Mouse (Mus musculus) midbrain, embryonic 15.5 days (tissue): ENCODE measurements around the gene Clptm1. TPM values are rescaled to one million over a fixed set of nuclear protein-coding genes. Genes with fewer than 3 reads are reported as not detected.

Experiments
- ATAC-seq: fragments of 200-750 bp; cut with Nextera tagmentation; replicated peaks from 2 replicates; pipeline ENCODE4 v1.8.0; 2017; ENCODE audit warnings: moderate TSS enrichment
- H3K27ac ChIP-seq: fragments of 300-500 bp; sonication (generic); 2 replicates; pipeline ENCODE4 v1.5.1; 2015; ENCODE audit warnings: mild to moderate bottlenecking, inconsistent platforms
- H3K27me3 ChIP-seq: fragments of 300-500 bp; sonication (generic); replicated peaks from 2 replicates; pipeline ENCODE4 v1.6.1; 2015; ENCODE audit warnings: inconsistent platforms
- H3K36me3 ChIP-seq: fragments of 300-500 bp; sonication (generic); replicated peaks from 2 replicates; pipeline ENCODE4 v1.6.1; 2015; ENCODE audit warnings: inconsistent platforms
- H3K4me1 ChIP-seq: fragments of 300-500 bp; sonication (generic); 2 replicates; pipeline ENCODE4 v1.6.1; 2015; ENCODE audit warnings: inconsistent platforms
- H3K4me2 ChIP-seq: fragments of 300-500 bp; sonication (generic); 2 replicates; pipeline ENCODE4 v1.6.1; 2015; ENCODE audit warnings: inconsistent platforms, mild to moderate bottlenecking, moderate library complexity
- H3K4me3 ChIP-seq: fragments of 300-500 bp; sonication (generic); 2 replicates; pipeline ENCODE4 v1.5.1; 2015; ENCODE audit warnings: mild to moderate bottlenecking, inconsistent platforms
- H3K9ac ChIP-seq: fragments of 300-500 bp; sonication (generic); 2 replicates; pipeline ENCODE4 v1.6.1; 2015; ENCODE audit warnings: mild to moderate bottlenecking, inconsistent platforms
- H3K9me3 ChIP-seq: fragments of 300-500 bp; sonication (generic); 2 replicates; pipeline ENCODE4 v1.6.1; 2016; ENCODE audit warnings: inconsistent platforms
- WGBS: fragments of 180-500 bp; shearing (Covaris S2); methylation state at CpG from one replicate; pipeline ENCODE4 v1.1.7; 2015; ENCODE audit warnings: mixed read lengths; 5-methylcytosine and 5-hydroxymethylcytosine counted together
- polyA plus RNA-seq: library from polyadenylated mRNA; unstranded; fragments of >200 nt; fragmentation: Nextera tagmentation; extraction: Ambion mirVana; gene quantifications from 2 replicates; pipeline ENCODE4 v1.2.1, GENCODE M21; 2015

Clptm1 gene
- polyA plus RNA-seq, 1 experiment from 2014 or later: 129 TPM

DNA sequence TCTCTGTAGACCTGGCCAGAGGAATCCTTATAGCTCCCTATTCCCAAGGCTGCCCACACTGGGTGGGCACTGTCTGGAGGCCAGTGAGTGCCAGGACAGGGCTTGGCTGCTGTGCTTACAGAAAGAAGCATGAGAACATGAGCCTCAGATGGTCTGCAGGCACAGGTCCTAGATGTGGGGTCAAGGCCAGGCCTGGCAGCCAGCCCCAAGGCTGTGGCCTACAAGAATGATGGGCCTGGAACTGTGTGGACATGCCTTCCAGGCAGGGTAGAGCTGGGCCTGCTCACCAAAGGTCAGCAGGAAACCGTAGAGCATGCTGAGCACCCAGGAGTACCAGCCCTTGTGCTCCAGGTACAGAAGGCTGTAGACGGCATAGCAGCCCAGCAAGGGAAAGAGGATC is 30.2 kb downstream of the Clptm1 start:
- H3K4me3 ChIP-seq: no peak overlapping the region
- H3K9me3 ChIP-seq: no peaks in the 10 kb centered on the region
- 95% methylated on average over 2 of the region's 2 CpGs for WGBS
- H3K9ac ChIP-seq: no peak overlapping the region
- H3K27me3 ChIP-seq: no peaks in the 10 kb centered on the region
- H3K36me3 ChIP-seq: peaks cover 68% of the 10 kb centered on the region
- H3K4me2 ChIP-seq: no peak overlapping the region
- ATAC-seq: no peak
- no peaks in the 10 kb centered on the region for H3K4me1 ChIP-seq
- no peak overlapping the region for H3K27ac ChIP-seq

DNA sequence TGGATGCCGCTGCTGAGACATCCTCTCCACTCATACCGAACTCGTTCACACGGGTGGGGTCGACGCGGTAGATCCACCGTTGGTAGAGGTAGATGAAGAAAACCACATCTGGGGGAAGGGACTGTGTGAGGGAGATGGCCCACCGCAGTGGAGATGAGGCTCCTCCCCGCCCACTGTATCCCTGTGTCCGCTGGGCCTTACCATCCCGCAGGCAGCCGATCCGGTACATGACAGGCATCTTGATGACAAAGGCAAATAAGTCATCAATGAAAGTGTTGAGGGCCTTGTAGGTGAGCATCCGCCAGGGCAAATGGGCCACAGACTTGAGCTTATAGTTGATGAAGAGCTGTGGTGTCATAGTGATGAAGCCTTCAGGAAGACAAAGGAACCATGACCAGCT is 31.0 kb downstream of the Clptm1 start:
- no peak overlapping the region for H3K4me2 ChIP-seq
- H3K4me1 ChIP-seq: peaks cover 2% of the 10 kb centered on the region; the same call in 1 of the 2 replicates
- H3K36me3 ChIP-seq: peaks cover 62% of the 10 kb centered on the region
- ATAC-seq: no peak
- WGBS: 92% methylated on average over 15 of the region's 15 CpGs
- H3K27ac ChIP-seq: no peak overlapping the region
- H3K4me3 ChIP-seq: no peak overlapping the region
- H3K9ac ChIP-seq: no peak overlapping the region
- H3K27me3 ChIP-seq: no peaks in the 10 kb centered on the region
- no peaks in the 10 kb centered on the region for H3K9me3 ChIP-seq

DNA sequence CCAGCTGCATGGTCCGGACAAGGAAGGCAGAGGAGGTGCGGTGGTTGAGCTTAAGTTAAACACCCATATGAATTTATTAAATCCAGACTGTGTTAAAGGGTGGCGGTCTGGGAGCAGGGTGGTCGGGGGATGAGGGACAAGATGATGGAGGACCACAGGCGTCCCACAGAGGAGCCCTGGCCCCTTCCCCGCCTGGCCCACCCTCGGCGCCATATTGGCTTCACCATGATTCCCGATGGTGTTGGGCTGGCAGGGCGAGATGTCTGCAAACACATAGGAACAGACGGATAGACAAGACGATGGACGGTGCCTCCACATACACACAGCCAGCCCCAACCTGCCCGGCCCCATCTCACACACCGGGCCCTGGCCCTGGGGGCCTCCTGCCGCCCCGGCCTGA is 31.6 kb downstream of the Clptm1 start:
- Histone ChIP-seq H3K36me3 (peaks cover 58% of the 10 kb centered on the region), H3K4me2 (no peak overlapping the region), H3K27me3 (no peaks in the 10 kb centered on the region), H3K4me1 (peaks cover 4% of the 10 kb centered on the region), H3K4me3 (no peak overlapping the region), H3K9ac (no peak overlapping the region), H3K27ac (no peak overlapping the region), H3K9me3 (no peaks in the 10 kb centered on the region)
- no peak for ATAC-seq
- 93% methylated on average over 17 of the region's 17 CpGs for WGBS

DNA sequence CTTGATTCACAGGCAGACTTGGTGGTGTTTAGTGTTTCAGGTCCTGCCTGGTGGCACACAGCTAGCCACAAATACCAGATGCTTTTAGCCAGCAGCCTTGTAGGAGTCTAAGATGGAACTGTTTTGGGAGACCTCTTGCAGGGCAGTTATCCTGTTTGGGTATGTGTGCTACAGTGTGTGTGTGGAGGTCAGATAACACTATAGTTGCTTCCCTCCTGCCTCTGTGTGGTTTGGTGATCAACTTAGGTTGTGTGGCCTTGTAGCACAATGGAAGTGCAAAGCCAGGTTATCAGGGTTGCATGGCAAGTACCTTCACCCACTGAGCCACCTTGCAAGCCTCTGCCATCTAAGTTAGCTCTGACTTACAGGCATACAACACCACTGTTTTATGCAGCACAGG is 32.1 kb downstream of the Clptm1 start:
- Histone ChIP-seq H3K27me3 (no peaks in the 10 kb centered on the region), H3K36me3 (peaks cover 54% of the 10 kb centered on the region), H3K4me2 (no peak overlapping the region), H3K27ac (no peak overlapping the region), H3K9me3 (no peaks in the 10 kb centered on the region), H3K9ac (no peak overlapping the region), H3K4me3 (no peak overlapping the region), H3K4me1 (peaks cover 8% of the 10 kb centered on the region)
- ATAC-seq: no peak

DNA sequence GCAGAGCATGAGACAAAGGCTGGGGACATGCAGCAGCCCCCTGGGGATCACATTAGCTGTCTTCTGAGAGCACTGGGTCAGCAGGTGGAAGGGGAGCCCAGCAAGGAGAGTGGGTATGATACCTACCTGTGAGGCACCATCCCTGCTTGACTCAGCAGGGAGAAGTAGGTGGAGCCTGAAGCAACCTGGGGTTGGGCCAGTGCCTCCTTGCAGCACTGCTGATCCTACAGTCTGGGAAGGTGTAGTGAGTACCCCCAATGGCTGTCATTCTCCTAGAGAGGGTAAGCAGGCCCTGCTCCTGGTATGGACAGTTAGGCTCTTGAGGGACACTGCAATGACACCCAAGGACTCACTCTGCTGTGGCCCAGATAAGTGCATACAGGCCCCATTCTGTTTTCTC is 32.6 kb downstream of the Clptm1 start:
- Histone ChIP-seq H3K27ac (no peak overlapping the region), H3K27me3 (no peaks in the 10 kb centered on the region), H3K9ac (no peak overlapping the region), H3K4me2 (no peak overlapping the region), H3K9me3 (no peaks in the 10 kb centered on the region), H3K4me3 (no peak overlapping the region), H3K36me3 (peaks cover 49% of the 10 kb centered on the region), H3K4me1 (peaks cover 10% of the 10 kb centered on the region)
- ATAC-seq: no peak

DNA sequence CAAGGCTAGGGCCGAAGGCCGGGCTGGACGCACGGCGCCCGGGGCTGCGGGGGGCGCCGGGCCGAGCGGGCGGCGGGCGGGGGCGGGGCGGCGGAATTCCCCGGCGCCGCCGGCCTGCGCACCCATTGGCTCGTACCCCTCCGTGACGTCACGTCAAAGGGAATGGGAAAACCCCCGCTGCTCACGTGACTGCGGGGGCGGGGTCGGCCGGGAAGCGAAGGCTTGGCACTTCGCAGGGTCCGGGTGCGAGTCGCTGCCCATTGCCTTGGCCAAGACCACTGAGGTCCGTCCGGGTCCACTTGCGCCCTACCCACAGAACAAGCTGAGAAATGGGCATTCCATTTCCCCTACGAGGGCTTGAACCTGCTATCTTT is 35.5 kb downstream of the Clptm1 start, which contains the start of gene Relb:
TSS of gene Relb (minus strand) at position 78 of the 374 bp plus-strand sequence.
- WGBS: under 1% methylated on average over 24 of the region's 41 CpGs
- Histone ChIP-seq H3K36me3 (peaks cover 23% of the 10 kb centered on the region), H3K27ac (peak within 1 kb of the TSS; percentile 60)

DNA sequence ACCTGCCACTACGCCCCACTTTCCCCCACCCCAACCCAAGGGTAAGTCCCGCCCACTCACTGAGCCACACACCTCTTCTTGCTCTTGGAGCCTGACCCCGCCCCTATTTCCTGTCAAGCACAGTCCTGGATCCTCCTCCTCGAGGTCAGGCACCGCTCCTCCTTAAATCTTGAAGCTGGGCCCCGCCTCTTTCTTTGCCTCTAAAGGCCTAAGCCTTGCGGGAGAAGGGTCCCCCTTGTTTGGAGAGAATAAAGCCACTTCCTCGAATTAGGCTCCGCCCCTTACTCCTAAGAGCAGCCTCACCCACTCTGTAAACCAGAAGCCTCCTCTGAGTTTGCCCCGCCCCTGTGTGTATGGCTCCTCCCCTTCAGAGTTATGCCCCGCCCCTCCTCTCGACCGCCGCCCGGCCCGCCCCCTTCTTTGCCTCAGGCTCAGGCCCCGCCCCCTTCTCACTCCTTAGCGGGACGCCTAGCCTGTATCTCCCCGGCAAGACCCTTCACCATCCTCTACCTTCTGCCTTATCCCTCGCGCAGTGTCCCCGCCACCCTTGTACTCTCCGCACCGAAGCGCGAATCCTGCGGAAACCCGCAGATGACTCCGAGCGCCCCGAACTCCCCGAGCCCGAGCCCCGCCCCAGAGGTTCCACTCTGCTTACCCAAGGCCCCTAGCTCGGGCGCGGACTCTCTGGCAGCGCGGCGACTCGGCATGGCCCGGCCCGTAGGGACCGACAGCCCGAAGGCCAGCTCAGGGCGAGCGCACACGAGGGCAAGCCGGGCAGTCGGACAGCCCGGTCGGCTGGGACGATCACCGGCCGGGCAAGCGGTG is 36.1 kb downstream of the Clptm1 start:
- ATAC-seq: peak; percentile 90
- H3K4me3 ChIP-seq: peak overlapping the region; percentile 52

More for the DNA sequence above, 35.5 kb downstream of the Clptm1 start, which contains the start of gene Relb:
- Histone ChIP-seq H3K4me2 (peak within 1 kb of the TSS; percentile 70), H3K4me1 (peaks cover 10% of the 10 kb centered on the region), H3K9me3 (no peaks in the 10 kb centered on the region), H3K27me3 (no peaks in the 10 kb centered on the region), H3K9ac (peak within 1 kb of the TSS; percentile 19; the same call in 1 of the 2 replicates), H3K4me3 (peak within 1 kb of the TSS; percentile 52)
- ATAC-seq: peak; percentile 87

DNA sequence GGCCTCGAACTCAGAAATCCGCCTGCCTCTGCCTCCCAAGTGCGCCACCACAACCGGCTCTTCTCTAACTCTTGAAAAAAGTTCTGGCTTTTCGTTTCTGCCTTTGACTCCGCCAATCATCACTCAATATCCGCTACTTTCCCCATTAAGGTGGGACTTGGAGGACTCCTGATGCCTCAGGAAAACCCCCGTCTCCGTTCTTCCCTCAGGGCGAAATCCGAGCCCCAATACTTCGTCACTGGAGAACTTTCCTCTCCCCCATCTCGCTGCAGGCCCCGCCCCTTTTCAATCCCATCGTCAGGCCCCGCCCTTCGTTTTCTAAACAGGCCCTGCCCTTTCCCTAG is 36.7 kb downstream of the Clptm1 start:
- peaks cover 12% of the 10 kb centered on the region; the same call in 1 of the 2 replicates for H3K36me3 ChIP-seq
- peak overlapping the region; percentile 19; the same call in 1 of the 2 replicates for H3K9ac ChIP-seq
- peaks cover 10% of the 10 kb centered on the region for H3K4me1 ChIP-seq
- H3K4me3 ChIP-seq: peak overlapping the region; percentile 52
- H3K4me2 ChIP-seq: peak overlapping the region; percentile 70
- no peaks in the 10 kb centered on the region for H3K9me3 ChIP-seq
- WGBS: 17% methylated on average over 17 of the region's 17 CpGs
- peak; percentile 1; the same call in 1 of the 2 replicates for ATAC-seq
- H3K27ac ChIP-seq: peak overlapping the region; percentile 60
- no peaks in the 10 kb centered on the region for H3K27me3 ChIP-seq

More for the DNA sequence above, 36.1 kb downstream of the Clptm1 start:
- H3K9ac ChIP-seq: peak overlapping the region; percentile 19; the same call in 1 of the 2 replicates
- peak overlapping the region; percentile 70 for H3K4me2 ChIP-seq
- H3K36me3 ChIP-seq: peaks cover 18% of the 10 kb centered on the region
- H3K9me3 ChIP-seq: no peaks in the 10 kb centered on the region
- H3K27me3 ChIP-seq: no peaks in the 10 kb centered on the region
- under 1% methylated on average over 57 of the region's 57 CpGs for WGBS
- H3K4me1 ChIP-seq: peaks cover 10% of the 10 kb centered on the region
- peak overlapping the region; percentile 60 for H3K27ac ChIP-seq

DNA sequence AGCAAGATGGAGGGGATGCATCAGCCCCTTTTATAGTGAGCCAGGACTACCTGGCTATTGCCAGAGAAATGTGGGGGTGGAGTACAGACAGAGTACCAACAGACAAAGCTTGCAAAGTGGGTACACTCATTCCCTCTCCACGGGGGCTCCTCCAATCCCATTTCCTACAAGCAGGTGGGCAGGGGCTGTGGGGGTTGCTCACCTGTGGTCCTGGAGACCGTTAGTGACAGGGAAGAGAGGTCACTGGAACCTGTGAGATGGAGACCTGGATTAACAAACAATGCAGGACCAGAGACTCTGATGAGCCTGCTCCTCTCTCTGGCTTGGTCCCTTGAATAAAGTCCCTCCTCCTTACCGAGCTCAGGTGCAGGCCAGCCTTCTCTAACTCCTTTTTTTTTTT is 37.1 kb downstream of the Clptm1 start:
- Histone ChIP-seq H3K4me1 (peaks cover 10% of the 10 kb centered on the region), H3K4me3 (no peak overlapping the region), H3K9me3 (no peaks in the 10 kb centered on the region), H3K27me3 (no peaks in the 10 kb centered on the region), H3K4me2 (peak overlapping the region; percentile 70), H3K9ac (no peak overlapping the region), H3K36me3 (peaks cover 10% of the 10 kb centered on the region; the same call in 1 of the 2 replicates), H3K27ac (no peak overlapping the region)
- ATAC-seq: no peak
- 68% methylated on average over 3 of the region's 3 CpGs for WGBS

DNA sequence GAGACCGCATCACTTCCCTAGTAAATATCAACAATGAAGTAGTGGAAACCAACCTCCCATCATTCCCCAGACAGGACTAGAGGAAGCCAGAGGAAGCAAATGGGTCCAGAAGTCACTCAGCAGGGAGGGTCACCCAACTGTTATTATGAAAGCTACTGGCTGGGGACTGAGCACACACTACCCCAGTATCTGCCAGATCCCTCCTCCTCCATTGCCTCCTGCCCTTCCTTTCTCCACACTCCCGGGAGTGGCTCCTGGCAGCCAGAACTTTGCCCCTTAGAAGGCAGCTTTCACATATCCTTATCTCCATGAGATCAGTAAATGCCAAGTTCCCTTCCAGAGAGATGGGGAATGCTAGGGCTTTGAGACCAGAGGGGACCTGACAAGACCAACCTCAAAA is 41.4 kb downstream of the Clptm1 start:
- Histone ChIP-seq H3K27ac (no peak overlapping the region), H3K4me1 (peaks cover 17% of the 10 kb centered on the region), H3K4me2 (no peak overlapping the region), H3K4me3 (no peak overlapping the region), H3K9me3 (no peaks in the 10 kb centered on the region), H3K27me3 (0 out of 2 replicates have a peak, but pooled peaks cover 2% of the 10 kb centered on the region), H3K36me3 (no peaks in the 10 kb centered on the region), H3K9ac (no peak overlapping the region)
- ATAC-seq: no peak
- WGBS: 85% methylated on average over 2 of the region's 2 CpGs

DNA sequence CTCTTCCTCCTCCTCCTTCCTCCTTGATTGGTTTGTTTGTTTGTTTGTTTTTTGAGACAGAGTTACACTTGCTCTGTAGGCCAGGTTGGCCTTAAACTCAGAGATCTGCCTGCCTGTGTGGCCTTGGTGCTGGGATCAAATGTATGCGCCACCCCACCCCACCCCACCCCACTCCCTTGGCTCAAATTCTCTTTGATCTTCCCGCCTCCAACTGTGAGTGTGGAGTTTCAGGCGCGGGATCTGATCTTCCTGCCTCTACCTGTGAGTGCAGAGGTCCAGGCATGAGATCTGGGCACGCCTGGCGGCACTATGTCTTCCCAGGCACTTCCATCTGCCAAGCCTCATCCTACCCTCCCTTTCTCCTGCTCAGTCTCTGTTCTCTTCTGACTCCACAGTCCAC is 42.6 kb downstream of the Clptm1 start:
- Histone ChIP-seq H3K9me3 (no peaks in the 10 kb centered on the region), H3K4me1 (0 out of 2 replicates have a peak, but pooled peaks cover 9% of the 10 kb centered on the region), H3K27me3 (0 out of 2 replicates have a peak, but pooled peaks cover 2% of the 10 kb centered on the region), H3K4me2 (no peak overlapping the region), H3K36me3 (no peaks in the 10 kb centered on the region), H3K9ac (no peak overlapping the region), H3K4me3 (no peak overlapping the region), H3K27ac (no peak overlapping the region)
- no peak for ATAC-seq
- 43% methylated on average over 6 of the region's 6 CpGs for WGBS

DNA sequence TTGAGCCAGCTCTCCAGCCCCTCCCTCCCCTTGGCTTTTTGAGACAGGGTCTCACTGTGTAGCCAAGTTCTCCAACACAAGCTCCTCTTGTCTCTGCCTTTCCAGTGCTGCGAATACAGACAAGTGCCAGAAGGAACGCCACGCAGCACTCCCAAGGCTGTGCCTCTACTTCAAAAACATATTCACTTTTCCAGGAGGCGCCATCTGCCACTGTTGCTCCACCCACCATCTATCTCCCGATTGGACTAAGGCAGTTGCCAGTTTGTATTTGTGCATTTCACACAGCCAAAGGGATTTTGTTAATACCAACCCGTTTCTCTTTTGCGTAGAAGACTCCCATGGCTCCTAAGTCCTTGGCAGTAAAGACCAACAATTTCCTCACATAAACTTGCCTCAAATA is 44.0 kb downstream of the Clptm1 start:
- ATAC-seq: no peak
- Histone ChIP-seq H3K4me2 (no peak overlapping the region), H3K27ac (no peak overlapping the region), H3K27me3 (0 out of 2 replicates have a peak, but pooled peaks cover 2% of the 10 kb centered on the region), H3K4me3 (no peak overlapping the region), H3K4me1 (0 out of 2 replicates have a peak, but pooled peaks cover 9% of the 10 kb centered on the region), H3K9me3 (no peaks in the 10 kb centered on the region), H3K36me3 (no peaks in the 10 kb centered on the region), H3K9ac (no peak overlapping the region)
- 87% methylated on average over 7 of the region's 7 CpGs for WGBS
